Mouse (Mus musculus): ENCODE data around the gene Foxp2. TPM values are rescaled to one million over a fixed set of nuclear protein-coding genes. Genes with fewer than 3 reads are reported as not detected.

Gene Foxp2
- polyA plus RNA-seq, 1 experiment from 2014 or later: 8.7 TPM

GRCm38 (mm10) chr6:15466634-15467033 is 565.5 kb downstream of the Foxp2 start:
- H3K27ac ChIP-seq (ENCODE audit: low read depth, low read length): no peak overlapping the region
- no peak for ATAC-seq (ENCODE audit: low FRiP score, low TSS enrichment)
- H3K9me3 ChIP-seq (ENCODE audit: control insufficient read depth, low read length): no peaks in the 10 kb centered on the region
- WGBS: 81% methylated on average over 1 of the region's 1 CpGs
- no peak overlapping the region for H3K9ac ChIP-seq (ENCODE audit: low read depth, low read length)
- no peaks in the 10 kb centered on the region for H3K27me3 ChIP-seq (ENCODE audit: control insufficient read depth, insufficient read depth, low read length)
- H3K4me2 ChIP-seq (replicated peaks; ENCODE audit: low read depth, low read length): no peak overlapping the region
- no peaks in the 10 kb centered on the region for H3K36me3 ChIP-seq (ENCODE audit: control insufficient read depth, insufficient read depth, low read length)
- no peak overlapping the region for H3K4me3 ChIP-seq (ENCODE audit: low read length)
- no peaks in the 10 kb centered on the region for H3K4me1 ChIP-seq (ENCODE audit: control insufficient read depth, insufficient read depth, low read length)

GRCm38 (mm10) chr6:15486909-15487308 is 585.8 kb downstream of the Foxp2 start:
- Histone ChIP-seq H3K36me3 (ENCODE audit: control insufficient read depth, insufficient read depth, low read length) (no peaks in the 10 kb centered on the region), H3K4me2 (replicated peaks; ENCODE audit: low read depth, low read length) (no peak overlapping the region), H3K9ac (ENCODE audit: low read depth, low read length) (no peak overlapping the region), H3K9me3 (ENCODE audit: control insufficient read depth, low read length) (no peaks in the 10 kb centered on the region), H3K27ac (ENCODE audit: low read depth, low read length) (no peak overlapping the region), H3K4me3 (ENCODE audit: low read length) (no peak overlapping the region), H3K27me3 (ENCODE audit: control insufficient read depth, insufficient read depth, low read length) (no peaks in the 10 kb centered on the region), H3K4me1 (ENCODE audit: control insufficient read depth, insufficient read depth, low read length) (no peaks in the 10 kb centered on the region)
- no peak for ATAC-seq (ENCODE audit: low FRiP score, low TSS enrichment)
- 89% methylated on average over 2 of the region's 2 CpGs for WGBS

Small RNA genes within 50 kb of the gene (microRNA-seq; reads per million reads assigned to microRNA genes)
- not detected for gene Gm25470

Other genes starting within 250 kb of the Foxp2 start
- 0.06 TPM in 1 of 2 replicates, not detected in the other for gene Ppp1r3a, start 146.1 kb upstream of the Foxp2 start, polyA plus RNA-seq (2014; fragmentation: Nextera tagmentation; extraction: Ambion mirVana)

All from kidney, embryonic 14.5 days (tissue).